ENCODE assay signal across 10 mouse cellular contexts in the genomic region with DNA sequence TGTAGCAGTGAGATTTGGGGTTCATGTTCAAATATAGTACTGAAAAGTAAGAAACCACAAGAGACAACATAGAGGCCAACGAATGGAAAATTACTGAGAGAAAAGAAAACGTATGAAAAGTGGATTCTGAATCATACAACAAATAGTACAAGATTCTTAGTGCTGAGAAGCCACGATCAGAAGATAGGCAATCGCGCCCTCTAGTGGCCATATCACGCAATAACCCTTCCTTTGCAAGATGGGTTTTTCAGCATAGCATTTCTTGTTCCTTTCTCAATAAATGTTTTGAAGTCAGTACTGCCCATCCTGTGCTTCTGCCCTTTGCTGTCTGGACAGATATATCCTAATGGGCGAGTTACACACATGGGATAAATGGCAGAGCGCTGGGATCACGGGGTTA. TPM values are rescaled to one million over a fixed set of nuclear protein-coding genes. Genes with fewer than 3 reads are reported as not detected.
A peak's percentile ranks its signal among the peaks of the same experiment; 100 is the strongest.
DNase-seq lines count a peak whose midpoint lies in the region; ATAC-seq and TF ChIP-seq lines count a peak whose summit lies in the region.
"Had no signal": no experiment of that assay in that cellular context is flagged by ENCODE, and none has a peak within 500 bp of the region (broad histone marks: within the 10 kb centered on the region; RNA-seq: fewer than 3 reads in every experiment).

No protein-coding gene starts in this region.

- H3K36me3 ChIP-seq in heart, embryonic 11.5 days (ENCODE audit: control insufficient read depth, insufficient read depth, low read length), result no peaks in the 10 kb centered on the region
- H3K36me3 ChIP-seq in forebrain, embryonic 14.5 days (ENCODE audit: control insufficient read depth, insufficient read depth, low read length), result no peaks in the 10 kb centered on the region
- H3K36me3 ChIP-seq: lung, embryonic 15.5 days had no signal

- H3K4me3 ChIP-seq in heart, embryonic 11.5 days (ENCODE audit: low read depth, low read length), result no peak overlapping the region
- no peak overlapping the region for H3K4me3 ChIP-seq in forebrain, embryonic 14.5 days (ENCODE audit: low read depth, low read length)
- no peak overlapping the region for H3K4me3 ChIP-seq in layer of hippocampus, adult 2 months
- H3K4me3 ChIP-seq: lung, embryonic 15.5 days had no signal

- no peaks in the 10 kb centered on the region for H3K4me1 ChIP-seq in heart, embryonic 11.5 days (ENCODE audit: control insufficient read depth, insufficient read depth, low read length)
- no peaks in the 10 kb centered on the region for H3K4me1 ChIP-seq in forebrain, embryonic 14.5 days (ENCODE audit: control insufficient read depth, insufficient read depth, low read length)
- H3K4me1 ChIP-seq: lung, embryonic 15.5 days had no signal

- WGBS in heart, embryonic 11.5 days (ENCODE audit: insufficient replicate concordance), result 7% methylated on average over 9 of the region's 9 CpGs
- 5% methylated on average over 9 of the region's 9 CpGs for WGBS in forebrain, embryonic 14.5 days

- H3K27ac ChIP-seq in heart, embryonic 11.5 days (ENCODE audit: low read depth, low read length), result no peak overlapping the region
- no peak overlapping the region for H3K27ac ChIP-seq in forebrain, embryonic 14.5 days (ENCODE audit: low read depth, low read length)
- no peak overlapping the region for H3K27ac ChIP-seq in layer of hippocampus, adult 2 months
- H3K27ac ChIP-seq: lung, embryonic 15.5 days had no signal

- peak; percentile 15 for DNase-seq in heart, adult 11 months
- peak; percentile 10 to 13 for DNase-seq in B cell, adult 2 months
- peak; percentile 50 to 65 for DNase-seq in adrenal gland, postnatal 36 days
- DNase-seq in forebrain, embryonic 14.5 days (ENCODE audit: low spot score), result peak; percentile 70
- peak; percentile 11 to 56 for DNase-seq in layer of hippocampus, adult 2 months (ENCODE audit: low spot score in 2 of 2)
- peak; percentile 19 for DNase-seq in lung, postnatal 14 days
- DNase-seq in thymus, postnatal 14 days, result peak; percentile 16

- H3K4me2 ChIP-seq in heart, embryonic 11.5 days, result no peak overlapping the region
- no peak overlapping the region for H3K4me2 ChIP-seq in forebrain, embryonic 14.5 days (ENCODE audit: low read length)
- H3K4me2 ChIP-seq: lung, embryonic 15.5 days had no signal

- H3K9ac ChIP-seq in heart, embryonic 11.5 days (ENCODE audit: low read depth, low read length), result no peak overlapping the region
- H3K9ac ChIP-seq in forebrain, embryonic 14.5 days (ENCODE audit: low read length), result no peak overlapping the region
- H3K9ac ChIP-seq: lung, embryonic 15.5 days had no signal

- ATAC-seq in heart, embryonic 11.5 days (replicated peaks; ENCODE audit: insufficient number of reproducible peaks, low FRiP score, low TSS enrichment), result no peak
- no peak for ATAC-seq in forebrain, embryonic 14.5 days

- H3K9me3 ChIP-seq in heart, embryonic 11.5 days (replicated peaks; ENCODE audit: control insufficient read depth, low read length), result no peaks in the 10 kb centered on the region
- no peaks in the 10 kb centered on the region for H3K9me3 ChIP-seq in forebrain, embryonic 14.5 days (replicated peaks; ENCODE audit: control insufficient read depth, low read length)
- H3K9me3 ChIP-seq: lung, embryonic 15.5 days had no signal

- no peaks in the 10 kb centered on the region for H3K27me3 ChIP-seq in heart, embryonic 11.5 days (ENCODE audit: control insufficient read depth, insufficient read depth, low read length)
- H3K27me3 ChIP-seq in forebrain, embryonic 14.5 days (replicated peaks; ENCODE audit: control insufficient read depth, insufficient read depth, low read length), result no peaks in the 10 kb centered on the region
- H3K27me3 ChIP-seq: lung, embryonic 15.5 days had no signal

- TF ChIP-seq CTCF in layer of hippocampus, adult 2 months (conservative IDR thresholded peaks at IDR 0.05), result peak; percentile 89

RNA-seq across cellular contexts. Expression of a gene that starts 3.2 kb away (rescaled TPM):
- not detected in 2 replicates for polyA plus RNA-seq in heart, embryonic 11.5 days (2014; fragmentation: Nextera tagmentation; extraction: Ambion mirVana)
- not detected for total RNA-seq in adrenal gland, postnatal 36 days (2021)
- polyA plus RNA-seq in forebrain, embryonic 14.5 days (2014; fragmentation: Nextera tagmentation; extraction: Ambion mirVana), result not detected in 2 replicates
- total RNA-seq in layer of hippocampus, adult 2 months (2021), result not detected
- total RNA-seq: adrenal gland, postnatal 4 days had no signal
- polyA plus RNA-seq: lung, embryonic 15.5 days had no signal

RNA-seq across cellular contexts. Expression of a gene that starts 8.8 kb away (rescaled TPM):
- not detected in 2 replicates for polyA plus RNA-seq in heart, embryonic 11.5 days (2014; fragmentation: Nextera tagmentation; extraction: Ambion mirVana)
- total RNA-seq in adrenal gland, postnatal 36 days (2021), result not detected
- not detected in 2 replicates for polyA plus RNA-seq in forebrain, embryonic 14.5 days (2014; fragmentation: Nextera tagmentation; extraction: Ambion mirVana)
- total RNA-seq in layer of hippocampus, adult 2 months (2021), result not detected
- total RNA-seq: adrenal gland, postnatal 4 days had no signal
- polyA plus RNA-seq: lung, embryonic 15.5 days had no signal

RNA-seq across cellular contexts. Expression of a gene that starts 14.3 kb away (rescaled TPM):
- not detected in 2 replicates for polyA plus RNA-seq in heart, embryonic 11.5 days (2014; fragmentation: Nextera tagmentation; extraction: Ambion mirVana)
- total RNA-seq in adrenal gland, postnatal 36 days (2021), result not detected
- polyA plus RNA-seq in forebrain, embryonic 14.5 days (2014; fragmentation: Nextera tagmentation; extraction: Ambion mirVana), result not detected in 2 replicates
- not detected for total RNA-seq in layer of hippocampus, adult 2 months (2021)
- total RNA-seq: adrenal gland, postnatal 4 days had no signal
- polyA plus RNA-seq: lung, embryonic 15.5 days had no signal

RNA-seq across cellular contexts. Expression of a gene that starts 17.2 kb away (rescaled TPM):
- polyA plus RNA-seq in heart, embryonic 11.5 days (2014; fragmentation: Nextera tagmentation; extraction: Ambion mirVana), result not detected in 2 replicates
- total RNA-seq in adrenal gland, postnatal 36 days (2021), result not detected
- polyA plus RNA-seq in forebrain, embryonic 14.5 days (2014; fragmentation: Nextera tagmentation; extraction: Ambion mirVana), result not detected in 2 replicates
- total RNA-seq in layer of hippocampus, adult 2 months (2021), result not detected
- total RNA-seq: adrenal gland, postnatal 4 days had no signal
- polyA plus RNA-seq: lung, embryonic 15.5 days had no signal

RNA-seq across cellular contexts. Expression of a gene that starts 22.8 kb away (rescaled TPM):
- polyA plus RNA-seq in heart, embryonic 11.5 days (2014; fragmentation: Nextera tagmentation; extraction: Ambion mirVana), result not detected in 2 replicates
- not detected for total RNA-seq in adrenal gland, postnatal 36 days (2021)
- polyA plus RNA-seq in forebrain, embryonic 14.5 days (2014; fragmentation: Nextera tagmentation; extraction: Ambion mirVana), result not detected in 2 replicates
- total RNA-seq in layer of hippocampus, adult 2 months (2021), result not detected
- total RNA-seq: adrenal gland, postnatal 4 days had no signal
- polyA plus RNA-seq: lung, embryonic 15.5 days had no signal

Comparison
In these comparisons a context has a peak if more than half of its experiments do, and no peak if none do; other contexts are left out.
1. DNase-seq: peak in every context shown above with its lines; median percentile 70 in forebrain, embryonic 14.5 days; 58 in adrenal gland, postnatal 36 days; 34 in layer of hippocampus, adult 2 months; 19 in lung, postnatal 14 days; 16 in thymus, postnatal 14 days; 15 in heart, adult 11 months; 12 in B cell, adult 2 months.